Mouse (Mus musculus) hindbrain, embryonic 15.5 days (tissue): ENCODE measurements at regions not wholly inside any gene's neighbourhood (a gene's known extent, or its start where the extent isn't known, plus 50 kb on each side); places are given as distances from the start of the nearest gene placed in this dataset.
A peak's percentile ranks its signal among the peaks of the same experiment; 100 is the strongest.

Experiments
- ATAC-seq: fragments of 200-750 bp; cut with Nextera tagmentation; 2 replicates; pipeline ENCODE4 v1.8.0; 2017; ENCODE audit warnings: low read depth, moderate number of reproducible peaks, moderate TSS enrichment; ENCODE audit not compliant: low FRiP score
- H3K27ac ChIP-seq: fragments of 300-500 bp; sonication (generic); replicated peaks from 2 replicates; pipeline ENCODE4 v1.5.1; 2015; ENCODE audit warnings: mild to moderate bottlenecking, inconsistent platforms
- H3K27me3 ChIP-seq: fragments of 300-500 bp; sonication (generic); 2 replicates; pipeline ENCODE4 v1.6.1; 2015; ENCODE audit warnings: control low read depth, inconsistent platforms
- H3K36me3 ChIP-seq: fragments of 300-500 bp; sonication (generic); 2 replicates; pipeline ENCODE4 v1.6.1; 2015; ENCODE audit warnings: control low read depth, inconsistent platforms
- H3K4me1 ChIP-seq: fragments of 300-500 bp; sonication (generic); replicated peaks from 2 replicates; pipeline ENCODE4 v1.6.1; 2015; ENCODE audit warnings: control low read depth, inconsistent platforms
- H3K4me2 ChIP-seq: fragments of 300-500 bp; sonication (generic); 2 replicates; pipeline ENCODE4 v1.6.1; 2015; ENCODE audit warnings: moderate library complexity, mild to moderate bottlenecking, inconsistent platforms
- H3K4me3 ChIP-seq: fragments of 300-500 bp; sonication (generic); 2 replicates; pipeline ENCODE4 v1.5.1; 2015; ENCODE audit warnings: mild to moderate bottlenecking, inconsistent platforms
- H3K9ac ChIP-seq: fragments of 300-500 bp; sonication (generic); 2 replicates; pipeline ENCODE4 v1.6.1; 2015; ENCODE audit warnings: inconsistent platforms
- H3K9me3 ChIP-seq: fragments of 300-500 bp; sonication (generic); 2 replicates; pipeline ENCODE4 v1.6.1; 2016; ENCODE audit warnings: control low read depth, inconsistent platforms
- WGBS: fragments of 180-500 bp; shearing (Covaris S2); methylation state at CpG from one replicate; pipeline ENCODE4 v1.1.7; 2015; 5-methylcytosine and 5-hydroxymethylcytosine counted together

DNA sequence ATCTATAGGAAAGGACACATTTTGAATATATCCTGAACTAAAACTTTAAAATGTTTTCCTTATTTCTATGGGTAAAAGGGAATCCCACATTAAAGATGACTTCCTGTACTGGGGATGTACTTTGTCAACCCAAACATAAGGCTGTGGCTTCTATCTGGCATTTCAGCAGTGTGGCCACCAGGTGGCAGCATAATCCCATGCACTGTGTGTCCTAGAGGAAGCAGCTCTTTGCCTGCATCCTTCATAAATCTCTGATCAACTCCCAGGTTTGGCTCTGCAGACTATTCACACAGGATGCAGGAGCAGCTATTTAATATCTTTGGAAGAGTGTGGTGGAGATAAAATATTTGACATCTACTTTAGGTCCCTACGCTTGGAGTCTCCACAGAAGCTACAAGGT lies 59.1 kb downstream of the Bmp15 start:
- ATAC-seq = peak; percentile 88
- Histone ChIP-seq H3K9ac (no peak overlapping the region), H3K27me3 (no peaks in the 10 kb centered on the region), H3K4me2 (no peak overlapping the region), H3K4me1 (no peaks in the 10 kb centered on the region), H3K4me3 (no peak overlapping the region), H3K9me3 (no peaks in the 10 kb centered on the region), H3K27ac (no peak overlapping the region), H3K36me3 (no peaks in the 10 kb centered on the region)
- 86% methylated on average over 1 of the region's 1 CpGs for WGBS

- Histone ChIP-seq H3K9me3 (no peaks in the 10 kb centered on the region), H3K36me3 (no peaks in the 10 kb centered on the region), H3K9ac (no peak overlapping the region), H3K27me3 (no peaks in the 10 kb centered on the region), H3K27ac (no peak overlapping the region), H3K4me1 (no peaks in the 10 kb centered on the region), H3K4me2 (no peak overlapping the region), H3K4me3 (no peak overlapping the region)
- ATAC-seq = no peak
- WGBS = 73% methylated on average over 4 of the region's 4 CpGs
Observed at GRCm38 (mm10) chrX:6258523-6258922, 62.0 kb downstream of the Bmp15 start.

GRCm38 (mm10) chrX:6254058-6254457 lies 66.5 kb downstream of the Bmp15 start:
- Histone ChIP-seq H3K4me2 (no peak overlapping the region), H3K27ac (no peak overlapping the region), H3K9ac (no peak overlapping the region), H3K36me3 (no peaks in the 10 kb centered on the region), H3K27me3 (no peaks in the 10 kb centered on the region), H3K4me3 (no peak overlapping the region), H3K4me1 (no peaks in the 10 kb centered on the region), H3K9me3 (no peaks in the 10 kb centered on the region)
- ATAC-seq = no peak

- Histone ChIP-seq H3K4me2 (no peak overlapping the region), H3K4me1 (no peaks in the 10 kb centered on the region), H3K36me3 (no peaks in the 10 kb centered on the region), H3K27me3 (no peaks in the 10 kb centered on the region), H3K4me3 (no peak overlapping the region), H3K9ac (no peak overlapping the region), H3K9me3 (no peaks in the 10 kb centered on the region), H3K27ac (no peak overlapping the region)
- no peak for ATAC-seq
- WGBS = 69% methylated on average over 2 of the region's 2 CpGs
Observed at GRCm38 (mm10) chrX:6252873-6253272, 67.6 kb downstream of the Bmp15 start.
